Mouse (Mus musculus): Measurements from ENCODE around the gene Usp21. TPM values are rescaled to one million over a fixed set of nuclear protein-coding genes. Genes with fewer than 3 reads are reported as not detected.

Usp21 gene
- polyA plus RNA-seq, 1 experiment from 2014 or later = 67.8 TPM

DNA sequence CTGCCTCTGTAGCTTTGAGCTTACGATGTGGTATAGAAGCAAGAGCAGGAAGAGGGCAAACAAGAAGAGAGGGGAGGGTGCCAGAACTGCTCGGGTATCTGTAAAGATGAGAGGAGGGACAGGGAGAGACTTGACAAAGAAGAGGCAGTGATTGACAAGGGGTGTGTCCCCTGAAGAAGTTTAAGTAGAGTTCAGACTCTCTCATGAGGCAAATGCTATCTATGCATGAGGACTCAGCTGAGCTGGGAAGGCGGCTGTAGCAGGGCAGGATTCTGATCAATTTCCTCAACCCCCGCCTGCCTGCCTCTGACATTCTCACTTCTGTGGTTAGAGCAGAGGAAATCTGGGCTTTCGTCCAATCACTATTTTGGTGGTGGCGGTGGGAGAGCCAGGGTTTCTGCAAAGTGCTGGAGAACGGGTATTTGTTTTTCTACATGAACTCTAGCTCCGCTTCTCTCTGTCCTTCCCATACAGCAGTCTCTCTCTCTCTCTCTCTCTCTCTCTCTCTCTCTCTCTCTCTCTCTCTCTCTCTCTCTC is 25.1 kb downstream of the Usp21 start:
- Histone ChIP-seq H3K36me3 (no peaks in the 10 kb centered on the region), H3K4me2 (peak overlapping the region; percentile 46), H3K4me1 (peaks cover 13% of the 10 kb centered on the region; the same call in 1 of the 2 replicates), H3K4me3 (replicated peaks) (peak overlapping the region; percentile 16), H3K9ac (peak overlapping the region; percentile 22; the same call in 1 of the 2 replicates), H3K27me3 (replicated peaks) (no peaks in the 10 kb centered on the region), H3K27ac (peak overlapping the region; percentile 93), H3K9me3 (no peaks in the 10 kb centered on the region)
- ATAC-seq (ENCODE audit: insufficient read depth, low FRiP score, low read depth) = peak; percentile 75; the same call in 1 of the 2 replicates
- WGBS = 1% methylated on average over 8 of the region's 8 CpGs

DNA sequence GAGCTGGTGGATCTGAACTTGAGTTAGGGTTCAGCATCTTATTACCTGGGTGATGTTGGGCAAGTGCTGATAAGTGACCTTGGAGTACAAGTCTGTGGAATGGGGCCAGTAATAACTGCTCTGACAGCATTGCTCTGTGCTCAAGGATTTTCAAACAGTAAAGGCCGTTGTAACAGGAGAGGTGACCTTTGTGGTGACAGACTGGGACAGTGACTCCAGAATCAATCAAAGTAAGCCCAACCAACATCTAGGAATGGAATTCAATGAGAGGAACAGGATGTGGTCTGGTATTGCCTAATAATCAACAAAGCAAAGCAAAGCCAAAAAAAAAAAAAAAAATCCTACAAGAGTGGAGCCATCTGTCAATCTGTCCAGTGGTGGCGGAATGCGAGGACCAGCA is 27.5 kb downstream of the Usp21 start:
- H3K4me1 ChIP-seq = peaks cover 13% of the 10 kb centered on the region; the same call in 1 of the 2 replicates
- 42% methylated on average over 3 of the region's 3 CpGs for WGBS
- no peak overlapping the region for H3K27ac ChIP-seq
- H3K4me2 ChIP-seq = no peak overlapping the region
- no peak overlapping the region for H3K4me3 ChIP-seq (replicated peaks)
- no peaks in the 10 kb centered on the region for H3K36me3 ChIP-seq
- no peaks in the 10 kb centered on the region for H3K27me3 ChIP-seq (replicated peaks)
- H3K9me3 ChIP-seq = no peaks in the 10 kb centered on the region
- H3K9ac ChIP-seq = no peak overlapping the region
- ATAC-seq (ENCODE audit: insufficient read depth, low FRiP score, low read depth) = no peak

GRCm38 (mm10) chr1:171258921-171259320 is 28.9 kb downstream of the Usp21 start:
- no peak overlapping the region for H3K27ac ChIP-seq

GRCm38 (mm10) chr1:171257781-171258180 is 30.0 kb downstream of the Usp21 start:
- no peak overlapping the region for H3K4me3 ChIP-seq (replicated peaks)
- no peak overlapping the region for H3K4me2 ChIP-seq
- 83% methylated on average over 9 of the region's 9 CpGs for WGBS
- no peaks in the 10 kb centered on the region for H3K9me3 ChIP-seq
- peaks cover 15% of the 10 kb centered on the region for H3K4me1 ChIP-seq
- ATAC-seq (ENCODE audit: insufficient read depth, low FRiP score, low read depth) = no peak
- no peak overlapping the region for H3K9ac ChIP-seq
- H3K27ac ChIP-seq = no peak overlapping the region
- H3K36me3 ChIP-seq = no peaks in the 10 kb centered on the region
- H3K27me3 ChIP-seq (replicated peaks) = no peaks in the 10 kb centered on the region

More at GRCm38 (mm10) chr1:171258921-171259320, 28.9 kb downstream of the Usp21 start:
- Histone ChIP-seq H3K36me3 (no peaks in the 10 kb centered on the region), H3K27me3 (replicated peaks) (no peaks in the 10 kb centered on the region), H3K9me3 (no peaks in the 10 kb centered on the region), H3K9ac (no peak overlapping the region), H3K4me3 (replicated peaks) (no peak overlapping the region), H3K4me1 (peaks cover 13% of the 10 kb centered on the region; the same call in 1 of the 2 replicates), H3K4me2 (no peak overlapping the region)
- 74% methylated on average over 17 of the region's 17 CpGs for WGBS
- no peak for ATAC-seq (ENCODE audit: insufficient read depth, low FRiP score, low read depth)

- no peak for ATAC-seq (ENCODE audit: insufficient read depth, low FRiP score, low read depth)
Observed at GRCm38 (mm10) chr1:171256937-171257548, 30.7 kb downstream of the Usp21 start.

DNA sequence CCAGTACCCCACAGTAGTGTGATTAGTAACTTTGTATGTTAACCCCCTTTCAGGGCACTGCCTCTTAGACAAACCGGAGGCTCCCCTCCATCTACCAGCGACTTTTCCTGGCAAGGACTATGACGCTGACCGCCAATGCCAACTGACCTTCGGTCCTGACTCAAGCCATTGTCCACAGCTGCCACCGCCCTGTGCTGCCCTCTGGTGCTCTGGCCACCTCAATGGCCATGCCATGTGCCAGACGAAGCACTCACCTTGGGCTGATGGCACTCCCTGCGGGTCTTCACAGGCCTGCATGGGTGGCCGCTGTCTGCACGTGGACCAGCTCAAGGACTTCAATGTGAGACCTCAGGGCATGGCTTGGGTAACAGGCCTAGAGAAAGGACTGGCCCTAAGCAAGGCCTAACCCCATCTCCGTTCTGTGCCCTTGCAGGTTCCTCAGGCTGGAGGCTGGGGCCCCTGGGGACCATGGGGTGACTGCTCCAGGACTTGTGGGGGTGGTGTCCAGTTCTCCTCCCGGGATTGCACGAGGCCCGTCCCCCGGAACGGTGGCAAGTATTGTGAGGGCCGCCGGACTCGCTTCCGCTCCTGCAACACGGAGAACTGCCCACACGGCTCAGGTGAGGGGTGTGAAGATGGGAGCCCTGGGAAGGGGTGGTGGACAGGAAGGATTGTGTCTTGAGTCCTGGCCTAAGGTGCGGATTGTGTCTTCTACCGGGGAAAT is 31.5 kb downstream of the Usp21 start:
- no peak for ATAC-seq (ENCODE audit: insufficient read depth, low FRiP score, low read depth)
- Histone ChIP-seq H3K4me2 (no peak overlapping the region), H3K27me3 (replicated peaks) (no peaks in the 10 kb centered on the region), H3K36me3 (no peaks in the 10 kb centered on the region), H3K9me3 (no peaks in the 10 kb centered on the region), H3K4me3 (replicated peaks) (no peak overlapping the region), H3K27ac (no peak overlapping the region), H3K4me1 (peaks cover 23% of the 10 kb centered on the region), H3K9ac (no peak overlapping the region)
- 89% methylated on average over 24 of the region's 24 CpGs for WGBS

More at GRCm38 (mm10) chr1:171256937-171257548, 30.7 kb downstream of the Usp21 start:
- no peaks in the 10 kb centered on the region for H3K9me3 ChIP-seq
- H3K36me3 ChIP-seq = no peaks in the 10 kb centered on the region
- no peak overlapping the region for H3K9ac ChIP-seq
- peaks cover 16% of the 10 kb centered on the region; the same call in 1 of the 2 replicates for H3K4me1 ChIP-seq
- H3K4me3 ChIP-seq (replicated peaks) = no peak overlapping the region
- WGBS = 67% methylated on average over 15 of the region's 15 CpGs
- H3K27me3 ChIP-seq (replicated peaks) = no peaks in the 10 kb centered on the region
- no peak overlapping the region for H3K27ac ChIP-seq
- no peak overlapping the region for H3K4me2 ChIP-seq

- no peak overlapping the region for H3K9ac ChIP-seq
- no peaks in the 10 kb centered on the region for H3K9me3 ChIP-seq
- no peaks in the 10 kb centered on the region for H3K36me3 ChIP-seq
- 60% methylated on average over 17 of the region's 17 CpGs for WGBS
- ATAC-seq (ENCODE audit: insufficient read depth, low FRiP score, low read depth) = no peak
- H3K27ac ChIP-seq = peak overlapping the region; percentile 78
- H3K4me2 ChIP-seq = peak overlapping the region; percentile 66
- H3K4me1 ChIP-seq = peaks cover 43% of the 10 kb centered on the region
- H3K27me3 ChIP-seq (replicated peaks) = no peaks in the 10 kb centered on the region
- H3K4me3 ChIP-seq (replicated peaks) = peak overlapping the region; percentile 35
Observed at GRCm38 (mm10) chr1:171252415-171252814, 35.4 kb downstream of the Usp21 start.

DNA sequence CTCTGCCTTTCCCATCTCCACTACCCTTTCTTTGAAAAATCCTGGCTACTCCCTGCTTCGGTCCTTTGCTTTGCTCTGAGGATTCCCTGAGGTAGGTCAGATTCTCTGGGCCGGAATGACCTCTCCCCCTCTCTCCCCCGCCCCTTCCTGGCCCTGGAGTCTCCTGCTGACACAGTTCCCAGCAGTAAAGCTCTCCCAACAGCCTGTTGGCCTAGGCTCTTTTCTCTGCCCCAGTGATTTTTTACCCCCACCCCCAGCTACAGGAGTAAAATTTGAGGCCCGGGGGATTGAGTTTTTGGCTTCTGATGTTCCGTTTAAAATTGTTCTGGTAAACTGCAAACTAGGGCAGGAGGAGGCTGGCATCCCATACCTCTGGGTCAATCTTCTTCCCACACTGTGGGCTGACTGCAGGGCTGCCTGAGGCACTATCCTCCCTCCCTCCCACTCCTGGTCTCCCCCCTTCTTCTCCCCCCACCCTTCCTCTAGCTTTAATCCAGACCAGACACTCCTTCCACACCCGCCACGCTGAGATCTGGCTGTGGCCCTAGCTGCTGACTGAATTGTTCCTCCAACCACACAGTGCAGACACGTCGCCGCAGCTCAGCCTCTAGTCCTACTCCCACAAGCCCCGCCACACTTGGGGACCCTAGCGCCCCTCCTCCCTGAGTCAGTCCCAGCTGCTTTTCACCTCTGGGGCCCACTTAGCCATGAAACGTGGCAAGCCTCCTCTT is 36.0 kb downstream of the Usp21 start:
- H3K27me3 ChIP-seq (replicated peaks) = no peaks in the 10 kb centered on the region
- peak overlapping the region; percentile 78 for H3K27ac ChIP-seq
- ATAC-seq (ENCODE audit: insufficient read depth, low FRiP score, low read depth) = peak; percentile 41
- no peak overlapping the region for H3K9ac ChIP-seq
- H3K4me2 ChIP-seq = peak overlapping the region; percentile 66
- peak overlapping the region; percentile 35 for H3K4me3 ChIP-seq (replicated peaks)
- H3K4me1 ChIP-seq = peaks cover 43% of the 10 kb centered on the region
- H3K9me3 ChIP-seq = no peaks in the 10 kb centered on the region
- no peaks in the 10 kb centered on the region for H3K36me3 ChIP-seq
- WGBS = 14% methylated on average over 13 of the region's 13 CpGs

DNA sequence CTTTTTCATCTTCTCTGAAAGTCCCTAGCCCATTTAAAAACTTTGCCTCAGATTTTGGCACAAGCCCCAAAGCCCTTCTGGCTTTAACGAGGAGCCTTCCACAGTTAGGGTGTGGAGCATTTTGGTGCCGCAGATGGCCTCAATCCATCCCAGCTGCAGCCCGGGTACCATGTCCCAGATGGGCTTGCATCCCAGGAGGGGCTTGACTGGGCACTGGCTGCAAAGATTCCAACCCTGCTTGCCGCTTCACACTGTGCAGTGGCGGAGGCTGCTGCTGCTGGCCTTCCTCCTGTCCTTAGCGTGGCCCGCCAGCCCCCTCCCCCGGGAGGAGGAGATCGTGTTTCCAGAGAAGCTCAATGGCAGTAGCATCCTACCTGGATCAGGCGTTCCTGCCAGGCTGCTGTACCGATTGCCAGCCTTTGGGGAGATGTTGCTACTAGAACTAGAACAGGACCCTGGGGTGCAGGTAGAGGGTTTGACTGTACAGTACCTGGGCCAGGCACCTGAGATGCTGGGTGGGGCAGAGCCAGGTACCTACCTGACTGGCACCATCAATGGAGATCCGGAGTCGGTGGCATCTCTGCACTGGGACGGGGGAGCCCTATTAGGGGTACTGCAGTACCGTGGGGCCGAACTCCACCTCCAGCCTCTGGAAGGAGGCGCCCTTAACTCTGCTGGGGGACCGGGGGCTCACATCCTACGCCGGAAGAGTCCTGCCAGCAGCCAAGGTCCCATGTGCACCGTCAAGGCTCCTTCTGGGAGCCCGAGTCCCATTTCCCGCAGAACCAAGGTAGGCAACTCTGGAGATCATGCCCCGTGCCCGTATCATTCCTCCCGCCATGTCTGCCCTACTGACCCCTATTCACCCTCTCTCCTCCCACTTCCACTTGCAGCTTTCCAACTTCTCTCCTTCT is 36.9 kb downstream of the Usp21 start, which contains the start of gene Ndufs2:
TSS of gene Ndufs2 (minus strand) at position 709 of the 914 bp plus-strand sequence.
- no peak for ATAC-seq (ENCODE audit: insufficient read depth, low FRiP score, low read depth)
- H3K9ac ChIP-seq = peak within 1 kb of the TSS; percentile 32
- no peaks in the 10 kb centered on the region for H3K36me3 ChIP-seq
- WGBS = 24% methylated on average over 26 of the region's 26 CpGs
- H3K27ac ChIP-seq = peak within 1 kb of the TSS; percentile 78
- H3K4me3 ChIP-seq (replicated peaks) = peak within 1 kb of the TSS; percentile 35
- H3K4me1 ChIP-seq = peaks cover 48% of the 10 kb centered on the region
- peak within 1 kb of the TSS; percentile 66 for H3K4me2 ChIP-seq
- H3K27me3 ChIP-seq (replicated peaks) = no peaks in the 10 kb centered on the region
- H3K9me3 ChIP-seq = no peaks in the 10 kb centered on the region

GRCm38 (mm10) chr1:171249913-171250600 is 37.7 kb downstream of the Usp21 start, which contains the start of gene Adamts4:
TSS of gene Adamts4 (plus strand) at chr1:171250421.
- peak within 1 kb of the TSS; percentile 66 for H3K4me2 ChIP-seq
- H3K4me3 ChIP-seq (replicated peaks) = peak within 1 kb of the TSS; percentile 35
- peak within 1 kb of the TSS; percentile 78 for H3K27ac ChIP-seq
- H3K4me1 ChIP-seq = peaks cover 54% of the 10 kb centered on the region
- H3K36me3 ChIP-seq = no peaks in the 10 kb centered on the region
- WGBS = 33% methylated on average over 5 of the region's 5 CpGs
- H3K27me3 ChIP-seq (replicated peaks) = no peaks in the 10 kb centered on the region
- H3K9ac ChIP-seq = peak within 1 kb of the TSS; percentile 32
- ATAC-seq (ENCODE audit: insufficient read depth, low FRiP score, low read depth) = no peak
- H3K9me3 ChIP-seq = no peaks in the 10 kb centered on the region

Data from stomach, embryonic 15.5 days (tissue).